ENCODE assay signal across 9 mouse cellular contexts in the genomic region with DNA sequence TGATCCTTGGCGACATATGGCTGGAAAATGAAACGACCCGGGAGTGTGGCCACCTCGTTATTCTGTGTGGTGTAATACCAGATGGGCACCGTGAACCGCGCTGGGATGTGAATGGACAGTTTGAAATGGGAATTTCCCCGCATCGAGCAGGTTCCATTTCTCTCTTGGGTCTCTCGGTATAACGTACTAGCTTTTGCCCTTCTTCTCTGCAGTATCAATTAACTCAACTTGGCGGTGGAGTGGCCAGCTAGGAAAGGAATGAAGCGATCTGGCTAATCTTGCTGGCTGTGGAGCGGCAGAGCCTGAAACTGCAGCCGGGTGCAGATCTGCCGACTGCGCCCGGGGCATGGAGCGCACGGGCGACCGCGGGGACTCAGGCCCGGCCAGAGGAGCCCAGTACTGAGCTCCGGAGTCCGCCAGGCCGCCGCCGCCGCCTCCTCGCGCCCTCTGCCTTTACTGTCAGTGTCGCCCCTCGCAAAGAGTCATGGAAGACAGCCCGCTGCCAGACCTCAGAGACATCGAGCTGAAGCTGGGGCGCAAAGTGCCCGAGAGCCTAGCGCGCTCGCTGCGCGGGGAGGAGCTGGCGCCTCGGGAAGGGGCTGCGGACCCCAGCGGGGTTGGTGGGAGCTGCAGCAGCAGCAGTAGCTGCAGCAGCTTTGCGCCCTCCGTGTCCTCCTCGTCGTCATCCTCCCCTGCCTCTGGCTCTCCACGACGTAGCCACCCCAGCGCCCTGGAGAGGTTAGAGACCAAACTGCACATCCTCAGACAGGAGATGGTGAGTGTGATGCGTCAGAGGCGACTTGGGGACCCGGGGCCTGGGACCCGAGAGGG. TPM values are rescaled to one million over a fixed set of nuclear protein-coding genes. Genes with fewer than 3 reads are reported as not detected.
A peak's percentile ranks its signal among the peaks of the same experiment; 100 is the strongest.
DNase-seq lines count a peak whose midpoint lies in the region; ATAC-seq lines count a peak whose summit lies in the region.
"Had no signal": no experiment of that assay in that cellular context is flagged by ENCODE, and none has a peak within 500 bp of the region (broad histone marks: within the 10 kb centered on the region; RNA-seq: fewer than 3 reads in every experiment).

No protein-coding gene starts in this region.

- DNase-seq in embryo, embryonic 9.5 days (ENCODE audit: extremely low spot score), result peak; percentile 68
- DNase-seq in gonadal fat pad, adult 2 months (ENCODE audit: low read depth), result peak; percentile 6
- DNase-seq in kidney, adult 18-20 months, result peak; percentile 67
- peak; percentile 79 for DNase-seq in neural tube, embryonic 10.5 days (ENCODE audit: extremely low spot score, low spot score)
- DNase-seq in urinary bladder, postnatal 14 days (ENCODE audit: low spot score), result peak; percentile 40

- no peaks in the 10 kb centered on the region for H3K9me3 ChIP-seq in megakaryocyte, embryonic 14.5 days
- no peaks in the 10 kb centered on the region for H3K9me3 ChIP-seq in limb, embryonic 13.5 days

- peaks cover 12% of the 10 kb centered on the region for H3K4me1 ChIP-seq in megakaryocyte, embryonic 14.5 days
- H3K4me1 ChIP-seq in limb, embryonic 13.5 days, result peaks cover 4% of the 10 kb centered on the region; the same call in 1 of the 2 replicates

- peak overlapping the region; percentile 90 for H3K4me2 ChIP-seq in limb, embryonic 13.5 days (replicated peaks)

- WGBS in limb, embryonic 13.5 days, result under 1% methylated on average over 55 of the region's 58 CpGs

- peak overlapping the region; percentile 86 for H3K4me3 ChIP-seq in megakaryocyte, embryonic 14.5 days (replicated peaks)
- peak overlapping the region; percentile 74 for H3K4me3 ChIP-seq in limb, embryonic 13.5 days

- peak overlapping the region; percentile 81 for H3K9ac ChIP-seq in limb, embryonic 13.5 days

- peaks cover 21% of the 10 kb centered on the region for H3K27me3 ChIP-seq in megakaryocyte, embryonic 14.5 days (replicated peaks)
- no peaks in the 10 kb centered on the region for H3K27me3 ChIP-seq in limb, embryonic 13.5 days
- H3K27me3 ChIP-seq: CH12.LX had no signal

- no peak for ATAC-seq in megakaryocyte, adult 5-6 weeks (ENCODE audit: poor library complexity, severe bottlenecking)
- peak; percentile 76 for ATAC-seq in limb, embryonic 13.5 days (ENCODE audit: low FRiP score, low read depth)

- H3K27ac ChIP-seq in limb, embryonic 13.5 days, result peak overlapping the region; percentile 82

- no peaks in the 10 kb centered on the region for H3K36me3 ChIP-seq in megakaryocyte, embryonic 14.5 days (replicated peaks; ENCODE audit: low read length)
- H3K36me3 ChIP-seq in limb, embryonic 13.5 days, result no peaks in the 10 kb centered on the region

RNA-seq across cellular contexts. Expression of gene Lurap1l, which starts 0.6 kb away (rescaled TPM):
- not detected in 2 replicates for polyA plus RNA-seq in megakaryocyte, embryonic 14.5 days (2012; ENCODE audit: insufficient read depth, low replicate concordance)
- total RNA-seq in megakaryocyte, adult 5-6 weeks (2015), result not detected in 2 replicates
- total RNA-seq in megakaryocyte, adult 5-6 weeks (2017), result not detected in 2 replicates
- 5.3 and 6.6 TPM in 2 replicates for polyA plus RNA-seq in gonadal fat pad, adult 2 months (2012; rRNA removed)
- polyA plus RNA-seq in limb, embryonic 13.5 days (2015; fragmentation: Nextera tagmentation; extraction: Ambion mirVana), result 11.6 and 11.7 TPM in 2 replicates
- total RNA-seq: CH12.LX had no signal

Comparison
In these comparisons a context has a peak if more than half of its experiments do, and no peak if none do; other contexts are left out.
1. DNase-seq: peak in every context shown above with its lines; median percentile 79 in neural tube, embryonic 10.5 days; 68 in embryo, embryonic 9.5 days; 67 in kidney, adult 18-20 months; 40 in urinary bladder, postnatal 14 days; 6 in gonadal fat pad, adult 2 months.